Mouse (Mus musculus) stomach, postnatal 0 days (tissue): ENCODE results near the gene Gm9970. TPM values are rescaled to one million over a fixed set of nuclear protein-coding genes. Genes with fewer than 3 reads are reported as not detected.
A peak's percentile ranks its signal among the peaks of the same experiment; 100 is the strongest.

ENCODE experiments used
- ATAC-seq: fragments of 200-750 bp; cut with Nextera tagmentation; 2 replicates; pipeline ENCODE4 v1.8.0; 2017; ENCODE audit not compliant: low FRiP score, low TSS enrichment
- DNase-seq: peaks from one replicate; pipeline ENCODE4 v3.0.0-alpha.2; 2016; ENCODE audit warnings: low spot score
- H3K27ac ChIP-seq: fragments of 300-500 bp; sonication (generic); replicated peaks from 2 replicates; pipeline ENCODE4 v1.5.1; 2014; ENCODE audit warnings: mild to moderate bottlenecking, control low read depth
- H3K27me3 ChIP-seq: fragments of 300-500 bp; sonication (generic); 2 replicates; pipeline ENCODE4 v1.6.1; 2014; ENCODE audit warnings: low read length; ENCODE audit not compliant: control insufficient read depth, insufficient read depth
- H3K36me3 ChIP-seq: fragments of 300-500 bp; sonication (generic); 2 replicates; pipeline ENCODE4 v1.6.1; 2014; ENCODE audit warnings: low read length, mixed read lengths; ENCODE audit not compliant: control insufficient read depth, insufficient read depth
- H3K4me1 ChIP-seq: fragments of 300-500 bp; sonication (generic); replicated peaks from 2 replicates; pipeline ENCODE4 v1.6.1; 2014; ENCODE audit warnings: antibody characterized with exemption; ENCODE audit not compliant: control insufficient read depth, insufficient read depth
- H3K4me2 ChIP-seq: fragments of 300-500 bp; sonication (generic); replicated peaks from 2 replicates; pipeline ENCODE4 v1.6.1; 2014; ENCODE audit warnings: low read depth, mild to moderate bottlenecking, control low read depth, moderate library complexity
- H3K4me3 ChIP-seq: fragments of 300-500 bp; sonication (generic); 2 replicates; pipeline ENCODE4 v1.5.1; 2014; ENCODE audit warnings: low read depth, low read length, control low read depth
- H3K9ac ChIP-seq: fragments of 300-500 bp; sonication (generic); 2 replicates; pipeline ENCODE4 v1.6.1; 2014; ENCODE audit warnings: mild to moderate bottlenecking, low read length, control low read depth, mixed read lengths
- H3K9me3 ChIP-seq: fragments of 300-500 bp; sonication (generic); 2 replicates; pipeline ENCODE4 v1.6.1; 2016; ENCODE audit warnings: low read length; ENCODE audit not compliant: control insufficient read depth
- CTCF ChIP-seq: IDR thresholded peaks from 2 replicates; pipeline ENCODE4 v1.5.1; 2016; ENCODE audit warnings: antibody characterized with exemption, low read depth, mild to moderate bottlenecking, moderate library complexity
- EP300 ChIP-seq: optimal IDR thresholded peaks from 2 replicates; pipeline ENCODE3; 2016; ENCODE audit warnings: antibody characterized with exemption
- WGBS: fragments of 180-500 bp; shearing (Covaris S2); extraction: QIAGEN DNeasy Blood & Tissue Kit; methylation state at CpG from one replicate; pipeline ENCODE4 v1.1.7; 2014; 5-methylcytosine and 5-hydroxymethylcytosine counted together
- polyA plus RNA-seq: library from polyadenylated mRNA; unstranded; fragments of >200 nt; fragmentation: Nextera tagmentation; extraction: Ambion mirVana; gene quantifications from 2 replicates; pipeline ENCODE4 v1.2.1, GENCODE M21; 2015

The Gm9970 gene
- polyA plus RNA-seq, 1 experiment from 2014 or later, result 0.38 TPM

DNA sequence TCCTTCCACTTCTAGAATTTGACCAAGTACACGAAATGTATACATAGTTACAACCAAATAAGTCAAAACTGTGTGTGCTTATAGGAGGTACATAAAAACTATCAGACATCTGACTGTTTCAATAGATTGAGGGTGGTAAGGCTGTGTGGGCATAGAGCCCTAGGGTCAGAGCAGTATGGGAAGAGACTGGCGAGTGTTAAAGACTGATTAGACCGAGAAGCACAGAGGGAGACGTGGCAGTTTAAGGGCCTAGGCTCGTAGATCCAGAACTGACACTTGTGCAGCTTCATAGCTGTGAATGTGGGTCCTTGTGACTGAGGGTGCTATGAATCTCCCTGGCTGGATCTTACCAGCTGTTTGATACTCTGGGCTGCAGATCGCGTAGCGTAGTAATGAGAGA lies 13.9 kb upstream of the Gm9970 start:
- WGBS, result 69% methylated on average over 8 of the region's 8 CpGs
- TF ChIP-seq CTCF (no peak), EP300 (no peak)
- ATAC-seq (no peak), DNase-seq (no peak)
- H3K9me3 ChIP-seq, result no peaks in the 10 kb centered on the region
- peaks cover 18% of the 10 kb centered on the region for H3K36me3 ChIP-seq
- no peak overlapping the region for H3K4me3 ChIP-seq
- H3K27ac ChIP-seq, result peak overlapping the region; percentile 42
- H3K27me3 ChIP-seq, result no peaks in the 10 kb centered on the region
- H3K4me2 ChIP-seq, result 0 out of 2 replicates have a peak overlapping the region, but pooled peaks have one; percentile 1
- H3K4me1 ChIP-seq, result no peaks in the 10 kb centered on the region
- H3K9ac ChIP-seq, result no peak overlapping the region

GRCm38 (mm10) chr5:31254452-31254851 lies 13.4 kb upstream of the Gm9970 start:
- H3K27ac ChIP-seq, result peak overlapping the region; percentile 82
- H3K4me1 ChIP-seq, result no peaks in the 10 kb centered on the region
- H3K36me3 ChIP-seq, result peaks cover 19% of the 10 kb centered on the region
- H3K4me3 ChIP-seq, result no peak overlapping the region
- DNase-seq (peak; percentile 89), ATAC-seq (peak; percentile 66)
- H3K27me3 ChIP-seq, result no peaks in the 10 kb centered on the region
- H3K9me3 ChIP-seq, result no peaks in the 10 kb centered on the region
- 0 out of 2 replicates have a peak overlapping the region, but pooled peaks have one; percentile 13 for H3K9ac ChIP-seq
- WGBS, result 31% methylated on average over 7 of the region's 7 CpGs
- peak overlapping the region; percentile 38 for H3K4me2 ChIP-seq
- no peak for TF ChIP-seq CTCF
- no peak for TF ChIP-seq EP300

- no peak overlapping the region for H3K4me3 ChIP-seq
- no peak for DNase-seq
- 86% methylated on average over 8 of the region's 8 CpGs for WGBS
Observed at GRCm38 (mm10) chr5:31253806-31254205, 12.8 kb upstream of the Gm9970 start.

GRCm38 (mm10) chr5:31252795-31253545 lies 11.9 kb upstream of the Gm9970 start:
- H3K27me3 ChIP-seq, result no peaks in the 10 kb centered on the region
- peak overlapping the region; percentile 54 for H3K4me2 ChIP-seq
- no peaks in the 10 kb centered on the region for H3K4me1 ChIP-seq
- ATAC-seq (no peak), DNase-seq (no peak)
- peak overlapping the region; percentile 41; the same call in 1 of the 2 replicates for H3K4me3 ChIP-seq
- peak overlapping the region; percentile 84 for H3K27ac ChIP-seq
- no peak overlapping the region; the same call in 1 of the 2 replicates for H3K9ac ChIP-seq
- TF ChIP-seq CTCF, result peak; percentile 18; the same call in 1 of the 2 replicates
- no peak for TF ChIP-seq EP300
- 61% methylated on average over 16 of the region's 16 CpGs for WGBS
- H3K36me3 ChIP-seq, result peaks cover 27% of the 10 kb centered on the region
- H3K9me3 ChIP-seq, result no peaks in the 10 kb centered on the region

More at GRCm38 (mm10) chr5:31253806-31254205, 12.8 kb upstream of the Gm9970 start:
- H3K27ac ChIP-seq, result peak overlapping the region; percentile 82
- ATAC-seq, result no peak
- H3K4me1 ChIP-seq, result no peaks in the 10 kb centered on the region
- H3K27me3 ChIP-seq, result no peaks in the 10 kb centered on the region
- H3K36me3 ChIP-seq, result peaks cover 24% of the 10 kb centered on the region
- H3K9ac ChIP-seq, result no peak overlapping the region
- no peak for TF ChIP-seq EP300
- no peak for TF ChIP-seq CTCF
- no peaks in the 10 kb centered on the region for H3K9me3 ChIP-seq
- peak overlapping the region; percentile 38 for H3K4me2 ChIP-seq

DNA sequence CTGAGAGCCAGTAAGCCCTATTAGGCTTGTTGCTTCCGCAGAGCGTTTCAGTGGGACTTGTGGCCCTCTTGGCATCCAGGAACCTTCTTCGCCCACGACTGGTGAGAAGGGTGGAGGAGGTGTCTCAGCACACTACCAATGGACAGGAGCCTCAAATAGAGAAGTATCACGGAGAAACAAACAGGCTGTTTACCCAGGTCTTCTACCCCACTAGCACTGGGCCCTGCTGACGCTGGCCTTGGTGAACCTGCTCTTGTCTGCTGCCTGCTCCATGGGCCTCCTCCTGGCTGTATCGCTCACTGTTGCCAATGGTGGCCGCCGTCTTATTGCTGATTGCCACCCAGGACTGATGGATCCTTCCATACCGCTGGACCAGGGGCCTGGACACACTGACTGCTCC lies 11.1 kb upstream of the Gm9970 start:
- no peaks in the 10 kb centered on the region for H3K27me3 ChIP-seq
- H3K36me3 ChIP-seq, result peaks cover 30% of the 10 kb centered on the region
- peak; percentile 36 for DNase-seq
- no peaks in the 10 kb centered on the region for H3K4me1 ChIP-seq
- H3K9me3 ChIP-seq, result no peaks in the 10 kb centered on the region
- H3K27ac ChIP-seq, result peak overlapping the region; percentile 84
- WGBS, result 47% methylated on average over 10 of the region's 10 CpGs
- H3K4me3 ChIP-seq, result peak overlapping the region; percentile 41
- 0 out of 2 replicates have a peak, but pooled peaks have one; percentile 3 for TF ChIP-seq CTCF
- TF ChIP-seq EP300, result no peak
- no peak for ATAC-seq
- H3K9ac ChIP-seq, result peak overlapping the region; percentile 48
- peak overlapping the region; percentile 54 for H3K4me2 ChIP-seq

DNA sequence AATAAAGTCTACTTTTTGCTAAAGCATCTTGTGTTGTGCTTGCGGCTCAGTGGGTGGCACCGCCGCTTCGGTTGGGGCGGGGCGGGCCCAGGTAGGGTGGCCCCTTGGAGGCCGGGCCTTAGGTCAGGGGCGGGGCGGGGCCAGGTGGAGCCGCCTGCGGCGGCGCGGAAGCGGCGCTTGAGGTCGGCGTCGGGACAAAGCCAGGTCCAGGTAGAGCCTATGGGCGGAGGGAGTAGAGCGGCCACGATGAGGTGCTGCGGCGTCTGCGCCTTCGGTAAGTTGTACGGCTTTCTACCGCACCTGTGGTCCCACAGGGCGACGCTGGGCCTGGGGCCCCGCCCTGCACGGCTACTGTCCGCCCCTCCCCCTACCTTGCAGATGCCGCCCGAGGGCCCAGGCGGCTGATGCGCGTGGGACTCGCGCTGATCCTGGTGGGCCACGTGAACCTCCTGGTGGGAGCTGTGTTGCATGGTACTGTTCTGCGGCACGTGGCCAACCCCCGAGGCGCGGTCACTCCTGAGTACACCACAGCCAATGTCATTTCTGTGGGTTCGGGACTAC lies 10.6 kb upstream of the Gm9970 start, which contains the start of gene Krtcap3:
Gene Krtcap3, plus strand, starts transcription at position 151 of the 561 bp plus-strand sequence.
- Histone ChIP-seq H3K36me3 (peaks cover 32% of the 10 kb centered on the region), H3K27me3 (no peaks in the 10 kb centered on the region), H3K4me2 (peak within 1 kb of the TSS; percentile 54)

More for the DNA sequence above, 10.6 kb upstream of the Gm9970 start, which contains the start of gene Krtcap3:
- peak within 1 kb of the TSS; percentile 48 for H3K9ac ChIP-seq
- TF ChIP-seq EP300 (peak; percentile 18), CTCF (peak; percentile 20)
- DNase-seq (peak; percentile 93), ATAC-seq (peak; percentile 94)
- no peaks in the 10 kb centered on the region for H3K4me1 ChIP-seq
- no peaks in the 10 kb centered on the region for H3K9me3 ChIP-seq
- peak within 1 kb of the TSS; percentile 84 for H3K27ac ChIP-seq
- 21% methylated on average over 38 of the region's 47 CpGs for WGBS
- peak within 1 kb of the TSS; percentile 41 for H3K4me3 ChIP-seq
